ENCODE assay signal across 24 mouse cellular contexts in the genomic region with DNA sequence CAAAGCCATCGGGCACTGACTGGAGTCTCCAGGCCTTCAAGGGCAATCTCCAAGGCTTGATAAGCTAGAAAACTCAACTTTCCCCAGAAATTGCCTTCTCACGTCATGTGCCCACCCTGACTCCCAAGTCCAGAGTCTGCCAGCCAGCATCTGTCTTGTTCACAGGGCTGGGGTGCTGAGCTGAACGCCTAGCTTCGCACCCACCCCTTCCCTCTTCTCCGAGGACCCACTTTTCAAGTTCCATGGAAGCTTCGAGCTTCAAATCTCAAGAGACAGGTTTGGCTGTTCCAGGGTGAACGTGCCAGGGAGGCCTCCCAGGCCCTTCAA. TPM values are rescaled to one million over a fixed set of nuclear protein-coding genes. Genes with fewer than 3 reads are reported as not detected.
DNase-seq lines count a peak whose midpoint lies in the region; ATAC-seq and TF ChIP-seq lines count a peak whose summit lies in the region.
"Had no signal": no experiment of that assay in that cellular context is flagged by ENCODE, and none has a peak within 500 bp of the region (broad histone marks: within the 10 kb centered on the region; RNA-seq: fewer than 3 reads in every experiment).

No protein-coding gene starts in this region.

- WGBS in forebrain, embryonic 10.5 days, result 3% methylated on average over 7 of the region's 7 CpGs
- WGBS in midbrain, embryonic 10.5 days, result 1% methylated on average over 7 of the region's 7 CpGs

- peak overlapping the region; percentile 97 for H3K27ac ChIP-seq in forebrain, embryonic 10.5 days
- peak overlapping the region; percentile 82 for H3K27ac ChIP-seq in midbrain, embryonic 10.5 days (replicated peaks)
- H3K27ac ChIP-seq: liver, embryonic 13.5 days had no signal

- DNase-seq in heart, adult 11 months, result peak; percentile 81
- DNase-seq in heart, adult 18-20 months, result no peak
- DNase-seq in forebrain, embryonic 10.5 days (ENCODE audit: extremely low spot score, low spot score), result no peak
- DNase-seq in midbrain, embryonic 10.5 days (ENCODE audit: low spot score), result peak; percentile 55
- no peak for DNase-seq in thymus, postnatal 36 days
- DNase-seq: adrenal gland, adult 8-10 months; cerebellum, adult 18-20 months; gastrocnemius, postnatal 25 days; kidney, adult 8-10 months; layer of hippocampus, postnatal 36 days; left cerebral cortex, postnatal 4 days; liver, embryonic 13.5 days; spleen, adult 18-20 months; thymus, adult 18-20 months had no signal

- 0 out of 2 replicates have a peak overlapping the region, but pooled peaks have one; percentile 57 for H3K4me3 ChIP-seq in E14TG2a.4 (replicated peaks; ENCODE audit: low read length)
- H3K4me3 ChIP-seq in forebrain, embryonic 10.5 days, result peak overlapping the region; percentile 79
- peak overlapping the region; percentile 67 for H3K4me3 ChIP-seq in midbrain, embryonic 10.5 days
- H3K4me3 ChIP-seq: heart, embryonic 12.5 days; liver, embryonic 13.5 days; myocyte had no signal

- peaks cover 96% of the 10 kb centered on the region for H3K27me3 ChIP-seq in E14TG2a.4 (ENCODE audit: insufficient read depth, low read length)
- H3K27me3 ChIP-seq in forebrain, embryonic 10.5 days (ENCODE audit: poor library complexity, severe bottlenecking), result peaks cover 97% of the 10 kb centered on the region
- H3K27me3 ChIP-seq in midbrain, embryonic 10.5 days (ENCODE audit: low read depth, poor library complexity, severe bottlenecking), result peaks cover 100% of the 10 kb centered on the region

- H3K9me3 ChIP-seq in E14TG2a.4 (ENCODE audit: low read length), result no peaks in the 10 kb centered on the region
- no peaks in the 10 kb centered on the region for H3K9me3 ChIP-seq in forebrain, embryonic 10.5 days
- no peaks in the 10 kb centered on the region for H3K9me3 ChIP-seq in midbrain, embryonic 10.5 days (replicated peaks)
- H3K9me3 ChIP-seq: heart, embryonic 12.5 days; liver, embryonic 13.5 days had no signal

- H3K36me3 ChIP-seq in E14TG2a.4 (ENCODE audit: insufficient read depth, low read length), result no peaks in the 10 kb centered on the region
- H3K36me3 ChIP-seq in forebrain, embryonic 10.5 days (replicated peaks), result peaks cover 40% of the 10 kb centered on the region
- H3K36me3 ChIP-seq in midbrain, embryonic 10.5 days, result peaks cover 4% of the 10 kb centered on the region; the same call in 1 of the 2 replicates
- H3K36me3 ChIP-seq: heart, embryonic 12.5 days; liver, embryonic 13.5 days had no signal

- TF ChIP-seq CTCF in E14TG2a.4 (conservative IDR thresholded peaks at IDR 0.05; ENCODE audit: low read length), result no peak

- ATAC-seq in cerebellum, adult (ENCODE audit: insufficient number of reproducible peaks, low FRiP score, low TSS enrichment), result no peak
- no peak for ATAC-seq in frontal cortex, adult (ENCODE audit: low TSS enrichment)

- H3K4me1 ChIP-seq in E14TG2a.4 (replicated peaks; ENCODE audit: low read depth, low read length), result peaks cover 77% of the 10 kb centered on the region
- peaks cover 86% of the 10 kb centered on the region for H3K4me1 ChIP-seq in forebrain, embryonic 10.5 days
- peaks cover 81% of the 10 kb centered on the region for H3K4me1 ChIP-seq in midbrain, embryonic 10.5 days

RNA-seq across cellular contexts. Expression of a gene that starts 2.5 kb away (rescaled TPM):
- not detected for total RNA-seq in heart, adult 18-20 months (2021)
- 80.9 and 87.7 TPM in 2 replicates for polyA plus RNA-seq in forebrain, embryonic 10.5 days (2016; fragmentation: Nextera tagmentation; extraction: Ambion mirVana)
- 25.3 and 26.3 TPM in 2 replicates for polyA plus RNA-seq in midbrain, embryonic 10.5 days (2016; fragmentation: Nextera tagmentation; extraction: Ambion mirVana)
- total RNA-seq: adrenal gland, adult 8-10 months; gastrocnemius, postnatal 25 days; heart, postnatal 25 days; megakaryocyte, adult 5-6 weeks had no signal
- polyA plus RNA-seq: large intestine, adult 2 months; liver, embryonic 13.5 days; lung, embryonic 16.5 days; myocyte; stomach, embryonic 14.5 days had no signal

RNA-seq across cellular contexts. Expression of a gene that starts 2.7 kb away (rescaled TPM):
- 10 to 100 TPM; 21.2 to 22.7 TPM for total RNA-seq in heart, adult 18-20 months (2021)
- 44.2 and 44.7 TPM in 2 replicates for polyA plus RNA-seq in forebrain, embryonic 10.5 days (2016; fragmentation: Nextera tagmentation; extraction: Ambion mirVana)
- 22.8 and 26.7 TPM in 2 replicates for polyA plus RNA-seq in midbrain, embryonic 10.5 days (2016; fragmentation: Nextera tagmentation; extraction: Ambion mirVana)

Comparison
In these comparisons a context has a peak if more than half of its experiments do, and no peak if none do; other contexts are left out.
1. DNase-seq: peak in heart, adult 11 months (single experiment) and midbrain, embryonic 10.5 days (single experiment); none in heart, adult 18-20 months (0 of 2), forebrain, embryonic 10.5 days (single experiment) and thymus, postnatal 36 days (0 of 2).
2. Peak in every context shown above with its lines, with median percentiles within 50 percentile points of each other: H3K4me3 ChIP-seq.